Mouse (Mus musculus): Measurements from ENCODE around the gene Phyhipl. TPM values are rescaled to one million over a fixed set of nuclear protein-coding genes. Genes with fewer than 3 reads are reported as not detected.

The Phyhipl gene
- polyA plus RNA-seq, 1 experiment: 404 TPM

- Histone ChIP-seq H3K4me3 (ENCODE audit: control insufficient read depth, low read depth, low read length) (no peak overlapping the region), H3K4me1 (ENCODE audit: control insufficient read depth, insufficient read depth, low read length) (no peaks in the 10 kb centered on the region), H3K27me3 (ENCODE audit: control insufficient read depth, insufficient read depth, low read length) (no peaks in the 10 kb centered on the region), H3K27ac (ENCODE audit: control insufficient read depth, insufficient read depth, low read depth, low read length) (no peak overlapping the region), H3K36me3 (ENCODE audit: control insufficient read depth, insufficient read depth, low read length) (no peaks in the 10 kb centered on the region)
- TF ChIP-seq CTCF (IDR thresholded peaks at IDR 0.05; ENCODE audit: control insufficient read depth, insufficient read depth, insufficient replicate concordance, low read depth, low read length) (no peak), POLR2A (IDR thresholded peaks at IDR 0.05; ENCODE audit: control insufficient read depth, low read depth, low read length) (no peak)
Measured at GRCm38 (mm10) chr10:70651769-70652648, 3.8 kb downstream of the Phyhipl start.

- Histone ChIP-seq H3K27me3 (ENCODE audit: control insufficient read depth, insufficient read depth, low read length) (no peaks in the 10 kb centered on the region), H3K4me3 (ENCODE audit: control insufficient read depth, low read depth, low read length) (no peak overlapping the region), H3K4me1 (ENCODE audit: control insufficient read depth, insufficient read depth, low read length) (no peaks in the 10 kb centered on the region), H3K36me3 (ENCODE audit: control insufficient read depth, insufficient read depth, low read length) (no peaks in the 10 kb centered on the region), H3K27ac (ENCODE audit: control insufficient read depth, insufficient read depth, low read depth, low read length) (no peak overlapping the region; the same call in 1 of the 2 replicates)
- TF ChIP-seq POLR2A (IDR thresholded peaks at IDR 0.05; ENCODE audit: control insufficient read depth, low read depth, low read length): no peak
- no peak for TF ChIP-seq CTCF (IDR thresholded peaks at IDR 0.05; ENCODE audit: control insufficient read depth, insufficient read depth, insufficient replicate concordance, low read depth, low read length)
Measured at GRCm38 (mm10) chr10:70648831-70649230, 6.9 kb downstream of the Phyhipl start.

- H3K4me3 ChIP-seq (ENCODE audit: control insufficient read depth, low read depth, low read length): no peak overlapping the region
- no peaks in the 10 kb centered on the region for H3K36me3 ChIP-seq (ENCODE audit: control insufficient read depth, insufficient read depth, low read length)
- H3K27ac ChIP-seq (ENCODE audit: control insufficient read depth, insufficient read depth, low read depth, low read length): no peak overlapping the region
- no peaks in the 10 kb centered on the region for H3K27me3 ChIP-seq (ENCODE audit: control insufficient read depth, insufficient read depth, low read length)
- H3K4me1 ChIP-seq (ENCODE audit: control insufficient read depth, insufficient read depth, low read length): no peaks in the 10 kb centered on the region; the same call in 1 of the 2 replicates
- TF ChIP-seq POLR2A (IDR thresholded peaks at IDR 0.05; ENCODE audit: control insufficient read depth, low read depth, low read length) (no peak), CTCF (IDR thresholded peaks at IDR 0.05; ENCODE audit: control insufficient read depth, insufficient read depth, insufficient replicate concordance, low read depth, low read length) (no peak)
Measured at GRCm38 (mm10) chr10:70643131-70643530, 12.6 kb downstream of the Phyhipl start.

GRCm38 (mm10) chr10:70640896-70641596 lies 14.7 kb downstream of the Phyhipl start:
- Histone ChIP-seq H3K4me3 (ENCODE audit: control insufficient read depth, low read depth, low read length) (no peak overlapping the region), H3K27me3 (ENCODE audit: control insufficient read depth, insufficient read depth, low read length) (no peaks in the 10 kb centered on the region), H3K4me1 (ENCODE audit: control insufficient read depth, insufficient read depth, low read length) (no peaks in the 10 kb centered on the region; the same call in 1 of the 2 replicates), H3K36me3 (ENCODE audit: control insufficient read depth, insufficient read depth, low read length) (no peaks in the 10 kb centered on the region), H3K27ac (ENCODE audit: control insufficient read depth, insufficient read depth, low read depth, low read length) (no peak overlapping the region)
- TF ChIP-seq POLR2A (IDR thresholded peaks at IDR 0.05; ENCODE audit: control insufficient read depth, low read depth, low read length) (no peak), CTCF (IDR thresholded peaks at IDR 0.05; ENCODE audit: control insufficient read depth, insufficient read depth, insufficient replicate concordance, low read depth, low read length) (no peak)

GRCm38 (mm10) chr10:70640075-70640737 lies 15.6 kb downstream of the Phyhipl start:
- TF ChIP-seq CTCF (IDR thresholded peaks at IDR 0.05; ENCODE audit: control insufficient read depth, insufficient read depth, insufficient replicate concordance, low read depth, low read length) (no peak), POLR2A (IDR thresholded peaks at IDR 0.05; ENCODE audit: control insufficient read depth, low read depth, low read length) (no peak)
- Histone ChIP-seq H3K27ac (ENCODE audit: control insufficient read depth, insufficient read depth, low read depth, low read length) (no peak overlapping the region), H3K4me1 (ENCODE audit: control insufficient read depth, insufficient read depth, low read length) (no peaks in the 10 kb centered on the region; the same call in 1 of the 2 replicates), H3K27me3 (ENCODE audit: control insufficient read depth, insufficient read depth, low read length) (no peaks in the 10 kb centered on the region), H3K36me3 (ENCODE audit: control insufficient read depth, insufficient read depth, low read length) (no peaks in the 10 kb centered on the region), H3K4me3 (ENCODE audit: control insufficient read depth, low read depth, low read length) (no peak overlapping the region; the same call in 1 of the 2 replicates)

- Histone ChIP-seq H3K36me3 (ENCODE audit: control insufficient read depth, insufficient read depth, low read length) (no peaks in the 10 kb centered on the region), H3K27ac (ENCODE audit: control insufficient read depth, insufficient read depth, low read depth, low read length) (no peak overlapping the region), H3K4me3 (ENCODE audit: control insufficient read depth, low read depth, low read length) (no peak overlapping the region), H3K27me3 (ENCODE audit: control insufficient read depth, insufficient read depth, low read length) (no peaks in the 10 kb centered on the region), H3K4me1 (ENCODE audit: control insufficient read depth, insufficient read depth, low read length) (no peaks in the 10 kb centered on the region; the same call in 1 of the 2 replicates)
- TF ChIP-seq POLR2A (IDR thresholded peaks at IDR 0.05; ENCODE audit: control insufficient read depth, low read depth, low read length) (no peak), CTCF (IDR thresholded peaks at IDR 0.05; ENCODE audit: control insufficient read depth, insufficient read depth, insufficient replicate concordance, low read depth, low read length) (no peak)
Measured at GRCm38 (mm10) chr10:70637640-70638328, 18.0 kb downstream of the Phyhipl start.
